Mouse (Mus musculus) lung, postnatal 25 days (tissue): ENCODE results near the gene Ptar1.

Source experiments
- DNase-seq: peaks from one replicate; pipeline ENCODE4 v3.0.0; 2022; ENCODE audit warnings: low spot score

The Ptar1 gene

GRCm38 (mm10) chr19:23758554-23759321 is 71.5 kb downstream of the Ptar1 start, which contains the start of gene Apba1:
Apba1 (plus strand) TSS chr19:23758887.
- DNase-seq: peak; percentile 31

GRCm38 (mm10) chr19:23759322-23759945 is 72.2 kb downstream of the Ptar1 start:
- peak; percentile 8 for DNase-seq

DNA sequence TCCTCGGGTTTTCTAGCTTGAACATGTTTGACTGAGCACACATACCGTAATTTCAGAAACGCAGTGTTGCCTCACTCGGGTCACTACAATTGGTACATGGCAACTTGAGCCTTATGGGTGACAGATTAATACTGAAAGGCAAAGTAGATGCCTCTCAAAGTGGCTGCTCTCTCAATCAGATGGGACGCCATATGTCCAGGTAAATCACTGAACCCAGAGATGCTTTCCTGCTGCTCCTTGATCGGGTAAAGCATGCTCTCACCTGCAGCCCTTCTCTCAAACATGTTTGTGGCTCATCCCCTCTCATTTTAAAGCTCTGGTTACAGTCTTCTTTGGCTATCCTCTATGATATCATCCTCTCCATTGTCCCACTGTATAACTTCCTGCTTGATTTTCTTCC is 76.1 kb downstream of the Ptar1 start:
- no peak for DNase-seq

GRCm38 (mm10) chr19:23764051-23764450 is 76.8 kb downstream of the Ptar1 start:
- no peak for DNase-seq

DNA sequence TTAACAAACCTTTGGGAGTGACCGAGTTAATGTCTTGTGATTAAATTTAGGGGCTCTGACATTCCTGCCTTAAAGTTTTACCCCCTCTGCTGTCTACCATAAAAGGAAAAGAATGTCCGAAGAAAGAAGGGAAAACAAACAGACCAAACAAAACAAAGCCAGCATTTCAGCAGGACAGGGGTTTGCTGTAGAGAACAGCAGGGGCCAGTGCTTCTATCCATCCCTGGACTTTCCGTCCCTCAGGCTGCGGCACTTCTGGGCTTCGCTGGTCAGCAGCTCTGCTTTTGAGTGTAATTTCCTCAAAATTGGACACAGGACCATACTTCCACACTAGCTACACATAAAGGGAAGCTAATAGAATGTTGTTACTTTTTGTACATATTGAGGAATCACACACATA is 81.6 kb downstream of the Ptar1 start:
- DNase-seq: no peak

- no peak for DNase-seq
Measured at GRCm38 (mm10) chr19:23770494-23771423, 83.5 kb downstream of the Ptar1 start.

- DNase-seq: no peak
Measured at GRCm38 (mm10) chr19:23771971-23772370, 84.7 kb downstream of the Ptar1 start.

DNA sequence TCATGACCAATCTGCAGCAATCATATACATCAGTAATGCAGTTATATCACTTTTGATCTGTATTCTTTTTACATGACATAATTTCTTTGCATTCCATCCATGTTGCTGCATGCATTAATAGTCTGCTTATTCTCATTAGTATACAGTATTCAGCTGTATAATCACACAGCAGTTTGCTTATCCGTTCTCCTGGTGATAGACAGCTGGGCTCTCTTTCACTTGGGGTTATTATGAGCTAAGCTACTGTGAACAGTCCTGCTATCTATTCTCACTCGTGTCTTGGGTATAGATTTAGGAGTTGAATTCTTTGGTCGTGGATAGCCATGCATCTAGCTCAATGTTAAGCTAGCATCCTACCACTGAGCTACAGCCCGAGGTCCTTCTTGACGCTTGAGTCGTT is 88.1 kb downstream of the Ptar1 start:
- no peak for DNase-seq

DNA sequence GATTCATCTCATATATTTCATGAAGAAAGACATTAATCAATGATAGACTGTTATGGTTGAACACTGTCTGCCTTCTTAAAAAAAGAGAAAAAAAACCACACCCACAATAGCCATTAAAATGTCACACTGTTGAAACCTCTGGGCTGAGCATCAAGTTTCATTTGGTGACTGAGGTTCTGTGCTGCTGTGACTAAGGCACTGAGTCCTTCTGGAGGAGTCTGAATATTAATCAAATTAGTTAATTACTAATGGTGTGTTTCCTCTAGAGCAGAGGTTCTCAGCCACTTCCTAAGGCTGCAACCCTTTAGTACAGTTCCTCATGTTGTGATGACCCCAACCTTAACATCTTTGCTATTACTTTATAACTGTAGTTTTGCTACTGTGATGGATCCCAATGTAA is 91.9 kb downstream of the Ptar1 start:
- no peak for DNase-seq

- DNase-seq: no peak
Measured at GRCm38 (mm10) chr19:23780105-23780504, 92.9 kb downstream of the Ptar1 start.
